Mouse (Mus musculus) neural tube, embryonic 11.5 days (tissue): ENCODE results near the gene Commd1. TPM values are rescaled to one million over a fixed set of nuclear protein-coding genes. Genes with fewer than 3 reads are reported as not detected.

ENCODE experiments used
- ATAC-seq: fragments of 200-750 bp; cut with Nextera tagmentation; 2 replicates; pipeline ENCODE4 v1.8.0; 2017; ENCODE audit warnings: moderate number of reproducible peaks, mild to moderate bottlenecking, moderate TSS enrichment, moderate library complexity; ENCODE audit not compliant: insufficient read depth, low FRiP score, low TSS enrichment
- DNase-seq: peaks from one replicate; pipeline ENCODE4 v3.0.0-alpha.2; 2015; ENCODE audit warnings: low spot score
- H3K27ac ChIP-seq: fragments of 300-500 bp; sonication (generic); 2 replicates; pipeline ENCODE4 v1.5.1; 2014; ENCODE audit warnings: low read depth, mild to moderate bottlenecking, low read length
- H3K27me3 ChIP-seq: fragments of 300-500 bp; sonication (generic); 2 replicates; pipeline ENCODE4 v1.6.1; 2014; ENCODE audit warnings: mild to moderate bottlenecking, low read length, mixed read lengths; ENCODE audit not compliant: control insufficient read depth, insufficient read depth
- H3K36me3 ChIP-seq: fragments of 300-500 bp; sonication (generic); 2 replicates; pipeline ENCODE4 v1.6.1; 2014; ENCODE audit warnings: mild to moderate bottlenecking, low read length, moderate library complexity, mixed read lengths; ENCODE audit not compliant: control insufficient read depth, insufficient read depth
- H3K4me1 ChIP-seq: fragments of 300-500 bp; sonication (generic); 2 replicates; pipeline ENCODE4 v1.6.1; 2014; ENCODE audit warnings: low read length, mixed read lengths; ENCODE audit not compliant: control insufficient read depth, insufficient read depth
- H3K4me2 ChIP-seq: fragments of 300-500 bp; sonication (generic); 2 replicates; pipeline ENCODE4 v1.6.1; 2014; ENCODE audit warnings: low read depth, mild to moderate bottlenecking, moderate library complexity
- H3K4me3 ChIP-seq: fragments of 300-500 bp; sonication (generic); 2 replicates; pipeline ENCODE4 v1.5.1; 2014; ENCODE audit warnings: low read depth, low read length
- H3K9ac ChIP-seq: fragments of 300-500 bp; sonication (generic); 2 replicates; pipeline ENCODE4 v1.6.1; 2014; ENCODE audit warnings: mild to moderate bottlenecking, low read length
- H3K9me3 ChIP-seq: fragments of 300-500 bp; sonication (generic); 2 replicates; pipeline ENCODE4 v1.6.1; 2016; ENCODE audit warnings: low read length; ENCODE audit not compliant: control insufficient read depth
- WGBS: fragments of 180-500 bp; shearing (Covaris S2); extraction: QIAGEN DNeasy Blood & Tissue Kit; methylation state at CpG from one replicate; pipeline ENCODE4 v1.1.7; 2014; 5-methylcytosine and 5-hydroxymethylcytosine counted together
- polyA plus RNA-seq: library from polyadenylated mRNA; unstranded; fragments of >200 nt; fragmentation: Nextera tagmentation; extraction: Ambion mirVana; gene quantifications from 2 replicates; pipeline ENCODE4 v1.2.1, GENCODE M21; 2014

Gene Commd1
- polyA plus RNA-seq, 1 experiment from 2014 or later, result 371 TPM

- Histone ChIP-seq H3K9ac (no peak overlapping the region; the same call in 1 of the 2 replicates), H3K4me2 (peak overlapping the region; percentile 88), H3K9me3 (no peaks in the 10 kb centered on the region), H3K36me3 (no peaks in the 10 kb centered on the region), H3K27me3 (no peaks in the 10 kb centered on the region), H3K27ac (no peak overlapping the region), H3K4me1 (peaks cover 6% of the 10 kb centered on the region), H3K4me3 (peak overlapping the region; percentile 67)
- 44% methylated on average over 4 of the region's 4 CpGs for WGBS
- ATAC-seq (no peak), DNase-seq (no peak)
Observed at GRCm38 (mm10) chr11:22981041-22981440, 1.1 kb downstream of the Commd1 start.

- no peaks in the 10 kb centered on the region for H3K36me3 ChIP-seq
- H3K27me3 ChIP-seq, result no peaks in the 10 kb centered on the region
- peaks cover 6% of the 10 kb centered on the region for H3K4me1 ChIP-seq
- no peaks in the 10 kb centered on the region for H3K9me3 ChIP-seq
- ATAC-seq (no peak), DNase-seq (no peak)
- H3K4me3 ChIP-seq, result no peak overlapping the region
- WGBS, result 79% methylated on average over 1 of the region's 1 CpGs
- H3K4me2 ChIP-seq, result no peak overlapping the region
- no peak overlapping the region for H3K27ac ChIP-seq
- no peak overlapping the region for H3K9ac ChIP-seq
Observed at GRCm38 (mm10) chr11:22979221-22979620, 3.0 kb downstream of the Commd1 start.

- H3K36me3 ChIP-seq, result no peaks in the 10 kb centered on the region
- ATAC-seq (no peak), DNase-seq (no peak)
- peaks cover 6% of the 10 kb centered on the region for H3K4me1 ChIP-seq
- no peak overlapping the region for H3K27ac ChIP-seq
- H3K9me3 ChIP-seq, result no peaks in the 10 kb centered on the region
- WGBS, result 62% methylated on average over 1 of the region's 1 CpGs
- no peaks in the 10 kb centered on the region for H3K27me3 ChIP-seq
- no peak overlapping the region for H3K4me3 ChIP-seq
- H3K9ac ChIP-seq, result no peak overlapping the region
- no peak overlapping the region for H3K4me2 ChIP-seq
Observed at GRCm38 (mm10) chr11:22978711-22979110, 3.5 kb downstream of the Commd1 start.

GRCm38 (mm10) chr11:22978215-22978614, 4.0 kb downstream of the Commd1 start:
- no peaks in the 10 kb centered on the region; the same call in 1 of the 2 replicates for H3K36me3 ChIP-seq
- no peak overlapping the region for H3K27ac ChIP-seq
- DNase-seq (no peak), ATAC-seq (no peak)
- no peak overlapping the region for H3K9ac ChIP-seq
- H3K9me3 ChIP-seq, result no peaks in the 10 kb centered on the region
- H3K4me2 ChIP-seq, result no peak overlapping the region
- no peaks in the 10 kb centered on the region for H3K27me3 ChIP-seq
- H3K4me3 ChIP-seq, result no peak overlapping the region
- peaks cover 6% of the 10 kb centered on the region for H3K4me1 ChIP-seq
- 92% methylated on average over 3 of the region's 3 CpGs for WGBS

GRCm38 (mm10) chr11:22973599-22973998, 8.6 kb downstream of the Commd1 start:
- Histone ChIP-seq H3K4me2 (peak overlapping the region; percentile 50), H3K27ac (no peak overlapping the region), H3K9me3 (peaks cover 12% of the 10 kb centered on the region), H3K27me3 (no peaks in the 10 kb centered on the region), H3K36me3 (no peaks in the 10 kb centered on the region; the same call in 1 of the 2 replicates), H3K4me3 (peak overlapping the region; percentile 40), H3K9ac (peak overlapping the region; percentile 52), H3K4me1 (no peaks in the 10 kb centered on the region)
- no peak for DNase-seq
- 48% methylated on average over 14 of the region's 14 CpGs for WGBS
- ATAC-seq, result no peak

- H3K9me3 ChIP-seq, result peaks cover 12% of the 10 kb centered on the region
- H3K36me3 ChIP-seq, result no peaks in the 10 kb centered on the region; the same call in 1 of the 2 replicates
- peak overlapping the region; percentile 52 for H3K9ac ChIP-seq
- DNase-seq (peak; percentile 78), ATAC-seq (peak; percentile 69)
- no peaks in the 10 kb centered on the region for H3K4me1 ChIP-seq
- 50% methylated on average over 44 of the region's 46 CpGs for WGBS
- H3K27me3 ChIP-seq, result no peaks in the 10 kb centered on the region
- peak overlapping the region; percentile 71 for H3K4me2 ChIP-seq
- no peak overlapping the region for H3K27ac ChIP-seq
- peak overlapping the region; percentile 40 for H3K4me3 ChIP-seq
Observed at GRCm38 (mm10) chr11:22972746-22973526, 9.2 kb downstream of the Commd1 start.

GRCm38 (mm10) chr11:22971835-22972709, 10.1 kb downstream of the Commd1 start, which contains the start of gene Zrsr1:
Gene Zrsr1, plus strand, starts transcription at chr11:22972005.
- WGBS, result 41% methylated on average over 56 of the region's 56 CpGs
- ATAC-seq, result peak; percentile 74
- H3K9me3 ChIP-seq, result peaks cover 12% of the 10 kb centered on the region
- H3K9ac ChIP-seq, result peak within 1 kb of the TSS; percentile 50
- peak; percentile 60 for DNase-seq
- H3K4me2 ChIP-seq, result peak within 1 kb of the TSS; percentile 71
- H3K27ac ChIP-seq, result no peak within 1 kb of the TSS
- no peaks in the 10 kb centered on the region; the same call in 1 of the 2 replicates for H3K36me3 ChIP-seq
- no peaks in the 10 kb centered on the region for H3K27me3 ChIP-seq
- H3K4me3 ChIP-seq, result peak within 1 kb of the TSS; percentile 40
- H3K4me1 ChIP-seq, result no peaks in the 10 kb centered on the region

GRCm38 (mm10) chr11:22970546-22970945, 11.6 kb downstream of the Commd1 start:
- Histone ChIP-seq H3K4me2 (no peak overlapping the region), H3K4me3 (no peak overlapping the region), H3K9me3 (peaks cover 12% of the 10 kb centered on the region), H3K9ac (no peak overlapping the region), H3K27me3 (no peaks in the 10 kb centered on the region), H3K4me1 (no peaks in the 10 kb centered on the region), H3K36me3 (no peaks in the 10 kb centered on the region; the same call in 1 of the 2 replicates), H3K27ac (no peak overlapping the region)
- ATAC-seq (no peak), DNase-seq (no peak)
- WGBS, result 100% methylated on average over 1 of the region's 1 CpGs
